Mouse (Mus musculus) neural tube, embryonic 10.5 days (tissue): ENCODE results near the gene Rpl27a.

Experiments
- DNase-seq: peaks from one replicate; pipeline ENCODE4 v3.0.0-alpha.2; 2017; ENCODE audit warnings: low spot score; ENCODE audit errors: extremely low spot score

The Rpl27a gene

DNA sequence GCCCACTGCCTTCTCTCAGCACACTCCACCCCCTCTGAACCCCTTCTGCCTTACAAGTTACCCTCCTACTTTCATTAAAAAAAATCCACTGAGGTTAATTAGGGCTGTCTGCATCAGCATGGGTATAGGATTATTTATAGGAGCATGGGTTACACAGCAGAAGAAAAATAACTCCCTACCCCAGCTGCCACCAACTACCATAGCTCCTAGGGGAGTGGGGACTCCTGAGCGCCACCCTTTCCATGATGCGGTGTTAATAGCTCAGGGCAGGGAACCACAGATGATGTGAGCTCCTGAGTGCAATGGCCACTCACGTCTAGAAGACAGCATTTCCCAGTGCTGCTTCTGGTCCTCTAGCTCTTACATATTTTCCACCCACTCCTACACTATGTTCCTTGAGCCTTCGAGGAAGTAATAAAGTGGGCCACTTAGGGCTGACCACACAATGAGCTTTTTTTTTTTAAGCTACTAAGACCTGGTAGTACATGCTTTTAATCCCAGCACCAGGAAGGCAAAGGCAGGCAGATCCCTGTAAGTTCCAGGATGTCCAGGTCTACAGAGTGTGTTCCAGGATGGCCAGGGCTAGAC lies 44.9 kb downstream of the Rpl27a start:
- DNase-seq, result no peak

GRCm38 (mm10) chr7:109566327-109566726 lies 47.4 kb downstream of the Rpl27a start:
- DNase-seq, result no peak

GRCm38 (mm10) chr7:109566841-109567768 lies 48.2 kb downstream of the Rpl27a start:
- DNase-seq, result no peak

DNA sequence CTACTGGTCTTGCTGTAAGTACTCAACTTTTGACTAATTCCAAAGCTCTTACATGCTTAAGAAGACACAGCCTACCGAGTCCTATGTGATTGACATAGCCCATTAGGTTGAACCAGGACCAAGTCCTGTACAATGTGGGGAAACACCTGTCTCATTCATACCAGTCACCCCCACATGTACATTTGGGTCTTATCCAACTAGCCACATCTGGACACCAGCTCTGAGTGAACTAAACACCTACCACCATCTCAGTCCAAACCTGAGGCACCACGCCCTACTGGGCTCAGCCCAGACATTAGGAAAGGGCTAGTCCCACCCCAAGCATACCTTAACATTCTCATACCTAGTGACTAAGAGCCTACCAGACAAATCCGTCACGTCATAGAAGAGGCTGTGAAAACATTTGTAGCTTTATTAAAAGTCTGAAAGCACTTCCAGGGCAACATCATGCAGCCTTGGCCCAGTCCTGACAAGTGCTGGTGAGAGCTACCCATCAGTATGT lies 49.5 kb downstream of the Rpl27a start:
- no peak for DNase-seq
